Mouse (Mus musculus) hindbrain, postnatal 0 days (tissue): ENCODE measurements around the gene Sf3a2. TPM values are rescaled to one million over a fixed set of nuclear protein-coding genes. Genes with fewer than 3 reads are reported as not detected.
A peak's percentile ranks its signal among the peaks of the same experiment; 100 is the strongest.

Experiments used
- ATAC-seq: fragments of 200-750 bp; cut with Nextera tagmentation; 2 replicates; pipeline ENCODE4 v1.8.0; 2017; ENCODE audit warnings: mild to moderate bottlenecking, moderate TSS enrichment, moderate library complexity
- DNase-seq: peaks from one replicate; pipeline ENCODE4 v3.0.0-alpha.2; 2015; ENCODE audit warnings: low spot score
- H3K27ac ChIP-seq: fragments of 300-500 bp; sonication (generic); 2 replicates; pipeline ENCODE4 v1.5.1; 2014; ENCODE audit warnings: mild to moderate bottlenecking
- H3K27me3 ChIP-seq: fragments of 300-500 bp; sonication (generic); 2 replicates; pipeline ENCODE4 v1.6.1; 2014; ENCODE audit warnings: low read length, mixed read lengths; ENCODE audit not compliant: insufficient read depth
- H3K36me3 ChIP-seq: fragments of 300-500 bp; sonication (generic); 2 replicates; pipeline ENCODE4 v1.6.1; 2014; ENCODE audit warnings: low read length, mixed read lengths; ENCODE audit not compliant: insufficient read depth
- H3K4me1 ChIP-seq: fragments of 300-500 bp; sonication (generic); 2 replicates; pipeline ENCODE4 v1.6.1; 2014; ENCODE audit warnings: antibody characterized with exemption, low read length, mixed read lengths; ENCODE audit not compliant: insufficient read depth
- H3K4me2 ChIP-seq: fragments of 300-500 bp; sonication (generic); 2 replicates; pipeline ENCODE4 v1.6.1; 2014; ENCODE audit warnings: low read depth, mild to moderate bottlenecking, low read length, moderate library complexity, mixed read lengths
- H3K4me3 ChIP-seq: fragments of 300-500 bp; sonication (generic); 2 replicates; pipeline ENCODE4 v1.5.1; 2014; ENCODE audit warnings: low read length
- H3K9ac ChIP-seq: fragments of 300-500 bp; sonication (generic); replicated peaks from 2 replicates; pipeline ENCODE4 v1.6.1; 2014; ENCODE audit warnings: mild to moderate bottlenecking, low read length, moderate library complexity, mixed read lengths
- H3K9me3 ChIP-seq: fragments of 300-500 bp; sonication (generic); 2 replicates; pipeline ENCODE4 v1.6.1; 2016; ENCODE audit warnings: low read length, mixed read lengths
- CTCF ChIP-seq: IDR thresholded peaks from 2 replicates; pipeline ENCODE4 v1.5.1; 2016; ENCODE audit warnings: antibody characterized with exemption, control low read depth, low read depth
- WGBS: fragments of 180-500 bp; shearing (Covaris S2); extraction: QIAGEN DNeasy Blood & Tissue Kit; methylation state at CpG from one replicate; pipeline ENCODE4 v1.1.7; 2014; 5-methylcytosine and 5-hydroxymethylcytosine counted together
- polyA plus RNA-seq: library from polyadenylated mRNA; unstranded; fragments of >200 nt; fragmentation: Nextera tagmentation; extraction: Ambion mirVana; gene quantifications from 2 replicates; pipeline ENCODE4 v1.2.1, GENCODE M21; 2015
- total RNA-seq: library from RNA; depleted of rRNA; stranded (reverse); fragments of >200 nt; gene quantifications from 2 replicates; pipeline ENCODE4 v1.2.3, GENCODE M21; 2014

Sf3a2 gene
- total and polyA plus RNA-seq, 2 experiments from 2014 or later: 14.2 to 53.2 TPM

DNA sequence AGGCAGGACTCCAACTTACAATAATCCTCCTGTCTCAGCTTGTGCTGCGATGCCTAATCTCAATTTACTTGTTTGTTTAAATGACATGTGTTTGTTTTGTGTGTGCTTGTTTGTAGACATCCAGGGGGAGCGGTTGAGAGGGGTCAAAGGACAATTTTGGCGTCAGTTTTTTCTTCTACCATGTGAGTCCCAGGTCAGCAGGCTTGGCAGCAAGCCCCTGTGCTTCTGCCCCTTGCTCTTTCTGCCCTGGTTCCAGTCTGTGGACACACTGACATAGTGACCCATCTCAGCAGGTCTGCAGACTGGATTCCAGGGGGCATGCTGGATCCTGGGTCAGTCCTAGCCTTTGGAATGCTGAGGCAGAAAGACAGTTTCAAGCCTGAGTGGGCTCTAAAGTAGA, 21.4 kb downstream of the Sf3a2 start:
- 45% methylated on average over 3 of the region's 3 CpGs for WGBS
- 0 out of 2 replicates have a peak overlapping the region, but pooled peaks have one; percentile 13 for H3K9ac ChIP-seq
- no peak for ATAC-seq
- no peak overlapping the region for H3K4me2 ChIP-seq
- no peaks in the 10 kb centered on the region for H3K27me3 ChIP-seq
- no peaks in the 10 kb centered on the region for H3K4me1 ChIP-seq
- H3K36me3 ChIP-seq: no peaks in the 10 kb centered on the region
- H3K9me3 ChIP-seq: no peaks in the 10 kb centered on the region
- no peak overlapping the region for H3K4me3 ChIP-seq
- H3K27ac ChIP-seq: no peak overlapping the region
- DNase-seq: no peak
- no peak for TF ChIP-seq CTCF

DNA sequence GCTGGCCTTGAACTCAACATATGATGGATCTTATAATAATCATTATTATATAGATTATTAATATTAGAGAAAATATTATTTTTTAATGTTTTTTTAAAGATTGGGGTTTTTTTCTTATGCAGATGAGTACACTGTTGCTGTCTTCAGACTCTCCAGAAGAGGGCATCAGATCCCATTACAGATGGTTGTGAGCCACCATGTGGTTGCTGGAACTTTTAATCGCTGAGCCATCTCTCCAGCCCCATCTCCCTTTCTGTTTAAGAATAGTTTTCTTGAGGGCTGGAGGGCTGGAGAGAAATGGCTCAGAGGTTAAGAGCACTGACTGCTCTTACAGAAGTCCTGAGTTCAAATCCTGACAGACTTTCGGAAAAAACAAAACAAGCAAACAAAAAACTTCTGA, 24.0 kb downstream of the Sf3a2 start:
- H3K4me3 ChIP-seq: no peak overlapping the region
- ATAC-seq: no peak
- H3K4me1 ChIP-seq: no peaks in the 10 kb centered on the region
- no peak overlapping the region for H3K9ac ChIP-seq
- H3K27me3 ChIP-seq: no peaks in the 10 kb centered on the region
- H3K36me3 ChIP-seq: no peaks in the 10 kb centered on the region
- peak; percentile 65 for TF ChIP-seq CTCF
- H3K4me2 ChIP-seq: no peak overlapping the region
- peak; percentile 28 for DNase-seq
- no peak overlapping the region for H3K27ac ChIP-seq
- 42% methylated on average over 2 of the region's 2 CpGs for WGBS
- no peaks in the 10 kb centered on the region for H3K9me3 ChIP-seq

DNA sequence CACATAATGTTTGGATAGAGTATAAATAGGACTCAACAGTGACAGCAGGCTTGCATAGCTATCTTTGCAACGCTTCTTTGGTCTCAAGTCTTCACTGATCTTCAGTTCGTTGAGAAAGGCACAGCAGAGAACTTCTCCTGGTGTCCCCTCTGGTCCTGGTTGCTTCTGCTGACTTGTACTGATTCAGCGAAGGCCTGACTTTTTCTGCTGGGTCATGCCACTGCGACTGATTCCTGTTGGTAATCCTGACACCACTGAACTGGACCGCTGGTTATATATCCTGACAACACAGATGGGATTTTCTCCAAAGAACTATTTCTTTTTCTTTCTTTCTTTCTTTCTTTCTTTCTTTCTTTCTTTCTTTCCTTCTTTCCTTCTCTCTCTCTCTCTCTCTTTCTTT, 24.5 kb downstream of the Sf3a2 start:
- no peak for TF ChIP-seq CTCF
- peaks cover under 1% of the 10 kb centered on the region; the same call in 1 of the 2 replicates for H3K4me1 ChIP-seq
- H3K27me3 ChIP-seq: no peaks in the 10 kb centered on the region
- ATAC-seq: no peak
- no peaks in the 10 kb centered on the region for H3K9me3 ChIP-seq
- no peak overlapping the region for H3K9ac ChIP-seq
- no peak for DNase-seq
- no peak overlapping the region for H3K4me2 ChIP-seq
- H3K27ac ChIP-seq: no peak overlapping the region
- no peak overlapping the region for H3K4me3 ChIP-seq
- H3K36me3 ChIP-seq: no peaks in the 10 kb centered on the region
- WGBS: 89% methylated on average over 5 of the region's 5 CpGs

DNA sequence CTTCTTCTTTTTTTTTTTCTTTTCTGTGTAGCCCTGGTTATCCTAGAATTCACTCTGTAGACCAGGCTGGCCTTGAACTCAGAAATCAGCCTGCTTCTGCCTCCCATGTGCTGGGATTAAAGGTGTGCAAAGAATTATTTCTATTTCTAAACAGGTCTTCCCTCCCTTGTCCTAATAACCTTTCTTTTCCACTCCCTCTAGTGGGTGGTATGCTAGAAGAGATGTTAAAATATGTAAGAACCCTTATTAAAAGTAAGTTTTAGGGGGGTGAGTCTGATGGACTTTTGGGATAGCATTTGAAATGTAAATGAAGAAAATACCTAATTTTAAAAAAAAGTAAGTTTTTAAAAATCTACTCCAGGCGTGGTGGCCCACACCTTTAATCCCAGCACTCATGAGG, 25.3 kb downstream of the Sf3a2 start:
- no peak overlapping the region for H3K27ac ChIP-seq
- DNase-seq (no peak), ATAC-seq (no peak)
- no peaks in the 10 kb centered on the region for H3K9me3 ChIP-seq
- no peak overlapping the region for H3K4me2 ChIP-seq
- peaks cover 5% of the 10 kb centered on the region; the same call in 1 of the 2 replicates for H3K4me1 ChIP-seq
- no peak for TF ChIP-seq CTCF
- no peak overlapping the region for H3K4me3 ChIP-seq
- no peaks in the 10 kb centered on the region for H3K27me3 ChIP-seq
- no peaks in the 10 kb centered on the region for H3K36me3 ChIP-seq
- WGBS: 88% methylated on average over 1 of the region's 1 CpGs
- no peak overlapping the region for H3K9ac ChIP-seq

DNA sequence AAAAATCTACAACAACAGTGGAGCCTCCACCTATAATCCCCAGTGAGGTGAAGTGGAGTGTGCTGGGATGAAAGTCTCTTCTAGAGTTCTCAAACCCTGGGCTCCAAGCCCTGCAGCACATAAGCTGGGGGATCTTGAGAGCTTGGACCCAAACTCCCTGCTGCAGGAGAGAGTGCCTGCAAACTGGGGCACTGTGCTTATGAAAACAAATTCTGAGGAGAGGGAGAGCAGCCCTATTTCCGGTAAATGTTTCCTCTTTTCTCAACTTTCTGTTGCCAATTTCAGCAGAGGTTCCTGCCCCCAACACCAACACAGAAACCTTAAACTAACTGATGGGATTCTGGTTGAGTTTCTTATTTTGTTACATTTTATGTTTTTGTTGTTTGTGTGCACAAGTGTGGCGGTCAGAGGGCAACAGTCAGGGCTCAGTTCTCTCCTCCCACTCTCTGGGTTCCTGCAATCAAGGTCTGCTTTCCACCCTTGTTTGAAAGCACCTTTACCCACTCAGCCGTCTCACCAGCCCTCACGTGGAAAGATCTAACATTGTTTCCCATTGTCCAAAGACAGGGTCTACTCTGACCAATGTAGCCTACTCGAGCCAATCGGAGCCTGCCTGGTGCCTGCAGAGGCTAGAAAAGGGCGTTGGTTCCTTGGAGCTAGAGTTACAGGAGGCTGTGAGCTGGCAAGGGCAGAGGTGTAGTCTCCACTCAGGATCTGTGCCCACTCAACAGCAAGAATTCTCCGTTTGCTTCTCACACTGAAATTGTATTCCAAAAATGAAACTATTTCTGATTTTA, 26.0 kb downstream of the Sf3a2 start:
- no peaks in the 10 kb centered on the region for H3K9me3 ChIP-seq
- DNase-seq: no peak
- H3K27ac ChIP-seq: no peak overlapping the region
- no peaks in the 10 kb centered on the region; the same call in 1 of the 2 replicates for H3K36me3 ChIP-seq
- no peaks in the 10 kb centered on the region for H3K27me3 ChIP-seq
- H3K4me2 ChIP-seq: no peak overlapping the region
- H3K4me1 ChIP-seq: peaks cover 5% of the 10 kb centered on the region; the same call in 1 of the 2 replicates
- H3K4me3 ChIP-seq: no peak overlapping the region
- WGBS: 69% methylated on average over 8 of the region's 8 CpGs
- no peak for TF ChIP-seq CTCF
- H3K9ac ChIP-seq: no peak overlapping the region
- ATAC-seq: no peak

DNA sequence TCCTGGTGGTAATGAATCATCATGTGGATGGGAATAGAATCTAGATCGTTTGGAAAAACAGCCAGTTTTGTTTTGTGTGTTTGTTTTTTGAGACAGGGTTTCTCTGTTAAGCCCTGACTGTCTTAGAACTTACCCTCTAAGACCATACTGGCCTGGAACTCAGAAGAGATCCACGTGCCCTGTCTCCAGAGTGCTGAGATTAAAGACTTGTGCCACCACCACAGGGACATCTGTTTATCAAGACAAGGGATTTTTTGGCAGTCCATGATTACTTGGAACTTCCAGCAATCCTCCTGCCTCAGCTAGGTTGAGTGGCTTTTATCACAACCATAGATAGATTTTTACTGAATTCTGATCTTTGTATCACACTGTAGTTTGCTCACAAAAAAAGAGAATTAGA, 26.8 kb downstream of the Sf3a2 start:
- 73% methylated on average over 2 of the region's 2 CpGs for WGBS
- no peak for TF ChIP-seq CTCF
- Histone ChIP-seq H3K4me3 (no peak overlapping the region), H3K36me3 (peaks cover 7% of the 10 kb centered on the region), H3K4me2 (no peak overlapping the region), H3K27me3 (no peaks in the 10 kb centered on the region), H3K9me3 (no peaks in the 10 kb centered on the region), H3K4me1 (peaks cover 5% of the 10 kb centered on the region; the same call in 1 of the 2 replicates), H3K27ac (no peak overlapping the region), H3K9ac (no peak overlapping the region)
- no peak for ATAC-seq
- DNase-seq: no peak
